Comparison of ENCODE assay signal across 8 mouse cellular contexts in the genomic region with DNA sequence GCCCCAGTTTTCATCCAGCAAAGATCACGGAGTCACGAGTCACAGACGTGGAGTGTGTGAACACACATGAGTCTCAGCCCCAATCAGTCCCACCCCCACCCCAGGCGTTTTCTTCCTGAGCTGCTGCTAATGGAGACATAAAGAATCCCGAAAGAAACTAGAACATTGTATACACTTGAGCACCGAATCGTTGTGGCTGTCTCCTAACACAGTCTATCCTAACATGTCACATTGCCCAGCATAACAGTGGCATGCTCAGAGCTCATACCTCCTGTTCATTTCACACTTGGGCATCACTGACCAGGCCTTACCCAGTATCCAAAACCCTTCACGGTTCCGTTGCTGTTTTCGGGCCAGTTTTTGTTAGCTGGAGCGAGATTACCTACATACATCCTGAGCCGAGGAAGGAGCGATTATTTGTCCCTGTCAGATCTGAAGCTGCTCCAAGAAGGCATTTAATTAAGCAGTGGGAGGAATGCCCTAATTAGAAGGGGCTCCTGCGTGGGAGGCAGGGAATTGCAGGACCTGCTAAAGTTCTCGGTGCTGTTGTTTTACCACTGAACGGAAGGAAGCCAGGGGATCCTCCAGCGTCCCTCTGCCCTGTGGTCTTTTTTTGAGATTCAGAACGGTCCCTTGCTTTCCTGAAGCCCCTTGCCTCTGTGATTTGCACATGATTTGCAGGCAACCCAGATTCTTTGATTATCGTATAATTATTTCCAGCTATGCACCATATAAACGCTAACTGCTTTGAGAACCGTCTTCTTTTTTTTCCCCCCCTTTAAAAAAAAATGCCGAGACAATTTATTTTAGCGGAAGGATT. TPM values are rescaled to one million over a fixed set of nuclear protein-coding genes. Genes with fewer than 3 reads are reported as not detected.
A peak's percentile ranks its signal among the peaks of the same experiment; 100 is the strongest.
DNase-seq lines count a peak whose midpoint lies in the region; ATAC-seq lines count a peak whose summit lies in the region.

No protein-coding gene starts in this region.

- DNase-seq in left cerebral cortex, adult 18-20 months (ENCODE audit: low spot score in 2 of 2) = peak; percentile 19 to 22
- no peak for DNase-seq in left cerebral cortex, postnatal 4 days
- DNase-seq in embryo, embryonic 10 days (ENCODE audit: low spot score) = peak; percentile 13
- DNase-seq in gastrocnemius, postnatal 4 days (ENCODE audit: low spot score in 2 of 2) = no peak

- peaks cover 24% of the 10 kb centered on the region for H3K4me1 ChIP-seq in hindbrain, embryonic 12.5 days
- peaks cover 9% of the 10 kb centered on the region for H3K4me1 ChIP-seq in liver, embryonic 15.5 days (replicated peaks)

- 0 out of 2 replicates have a peak overlapping the region, but pooled peaks have one; percentile 3 for H3K4me3 ChIP-seq in hindbrain, embryonic 12.5 days
- no peak overlapping the region for H3K4me3 ChIP-seq in liver, embryonic 15.5 days (replicated peaks)

- H3K36me3 ChIP-seq in hindbrain, embryonic 12.5 days = no peaks in the 10 kb centered on the region
- H3K36me3 ChIP-seq in liver, embryonic 15.5 days (replicated peaks) = no peaks in the 10 kb centered on the region

- H3K4me2 ChIP-seq in hindbrain, embryonic 12.5 days (replicated peaks) = peak overlapping the region; percentile 34
- peak overlapping the region; percentile 29 for H3K4me2 ChIP-seq in liver, embryonic 15.5 days

- H3K9me3 ChIP-seq in hindbrain, embryonic 12.5 days (replicated peaks) = no peaks in the 10 kb centered on the region
- H3K9me3 ChIP-seq in liver, embryonic 15.5 days (replicated peaks) = no peaks in the 10 kb centered on the region

- peak; percentile 24; the same call in 1 of the 2 replicates for ATAC-seq in hindbrain, embryonic 12.5 days (ENCODE audit: low FRiP score)
- ATAC-seq in liver, embryonic 15.5 days (ENCODE audit: insufficient read depth) = no peak
- no peak for ATAC-seq in inflammation-experienced regulatory T-cells, adult 6 months
- ATAC-seq in CD4-positive, CD25-positive, alpha-beta regulatory T cell, adult 4 months = no peak

- H3K27ac ChIP-seq in hindbrain, embryonic 12.5 days = no peak overlapping the region
- H3K27ac ChIP-seq in liver, embryonic 15.5 days (replicated peaks) = no peak overlapping the region

- H3K9ac ChIP-seq in hindbrain, embryonic 12.5 days = no peak overlapping the region
- no peak overlapping the region for H3K9ac ChIP-seq in liver, embryonic 15.5 days

- peaks cover 4% of the 10 kb centered on the region; the same call in 1 of the 2 replicates for H3K27me3 ChIP-seq in hindbrain, embryonic 12.5 days
- no peaks in the 10 kb centered on the region for H3K27me3 ChIP-seq in liver, embryonic 15.5 days

- WGBS in hindbrain, embryonic 12.5 days = 37% methylated on average over 23 of the region's 23 CpGs
- 27% methylated on average over 23 of the region's 23 CpGs for WGBS in liver, embryonic 15.5 days (ENCODE audit: insufficient replicate concordance)

- intact Hi-C loops in left cerebral cortex, postnatal 4 days (cut with DNase I) = no loop called here

RNA-seq across cellular contexts. Expression of a gene that starts 53.4 kb away (rescaled TPM):
- 100 to 1,000 TPM; 234 to 248 TPM for total RNA-seq in left cerebral cortex, adult 18-20 months (2021)
- total RNA-seq in left cerebral cortex, postnatal 4 days (2021) = 100 to 1,000 TPM; 229 to 241 TPM
- 265 and 269 TPM in 2 replicates for polyA plus RNA-seq in hindbrain, embryonic 12.5 days (2016; fragmentation: Nextera tagmentation; extraction: Ambion mirVana)
- 69.6 and 83.5 TPM in 2 replicates for polyA plus RNA-seq in liver, embryonic 15.5 days (2015; fragmentation: Nextera tagmentation; extraction: Ambion mirVana)
- total RNA-seq in gastrocnemius, postnatal 4 days (2021) = 100 to 1,000 TPM; 124 to 133 TPM
- polyA plus RNA-seq in inflammation-experienced regulatory T-cells, adult 6 months (2017; shearing (Covaris generic)) = 100 to 1,000 TPM; 122 to 256 (median 122) TPM
- 100 to 1,000 TPM; 105 to 108 TPM for polyA plus RNA-seq in CD4-positive, CD25-positive, alpha-beta regulatory T cell, adult 4 months (2017; shearing (Covaris generic))

Comparison
In these comparisons a context has a peak if more than half of its experiments do, and no peak if none do; other contexts are left out.
1. DNase-seq: peak in left cerebral cortex, adult 18-20 months (2 of 2) and embryo, embryonic 10 days (single experiment); none in left cerebral cortex, postnatal 4 days (single experiment) and gastrocnemius, postnatal 4 days (0 of 2).